In the genomic region with DNA sequence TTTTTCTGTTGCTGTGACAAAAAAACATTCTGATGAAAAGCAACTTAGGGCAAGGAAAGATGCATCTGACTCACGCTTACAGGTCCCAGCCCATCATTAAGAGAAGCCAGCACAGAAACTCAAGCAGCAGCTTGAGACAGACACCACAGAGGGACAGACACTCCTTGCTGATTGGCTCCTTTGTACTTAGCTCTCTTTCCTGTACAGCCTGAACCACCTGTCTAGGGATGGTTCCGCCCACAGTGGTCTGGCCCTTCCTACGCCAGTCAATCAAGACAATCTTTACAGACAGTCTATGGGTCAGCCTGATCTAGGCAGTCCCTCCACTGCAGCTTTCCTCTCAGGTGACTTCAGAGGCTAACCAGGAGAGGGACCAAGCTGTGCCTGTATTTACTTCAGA, we compare ENCODE assay signal across 16 mouse cellular contexts. TPM values are rescaled to one million over a fixed set of nuclear protein-coding genes. Genes with fewer than 3 reads are reported as not detected.
DNase-seq lines count a peak whose midpoint lies in the region; ATAC-seq lines count a peak whose summit lies in the region.
"Had no signal": no experiment of that assay in that cellular context is flagged by ENCODE, and none has a peak within 500 bp of the region (broad histone marks: within the 10 kb centered on the region; RNA-seq: fewer than 3 reads in every experiment).

No protein-coding gene starts in this region.

- intact Hi-C loops in left cerebral cortex, postnatal 36 days (cut with DNase I): loop anchor here (2.0 to 10.0 kb wide), 5 partner anchors 57 to 269 kb away; no protein-coding TSS in a partner anchor

- H3K27ac ChIP-seq in hindbrain, embryonic 13.5 days: peak overlapping the region; percentile 64
- H3K27ac ChIP-seq in hindbrain, embryonic 11.5 days (ENCODE audit: low read depth, low read length): no peak overlapping the region
- peak overlapping the region; percentile 14; the same call in 1 of the 2 replicates for H3K27ac ChIP-seq in hindbrain, embryonic 16.5 days (ENCODE audit: low read depth, low read length)
- H3K27ac ChIP-seq: embryonic facial prominence, embryonic 13.5 days; stomach, postnatal 0 days had no signal

- H3K36me3 ChIP-seq in hindbrain, embryonic 13.5 days: no peaks in the 10 kb centered on the region
- no peaks in the 10 kb centered on the region for H3K36me3 ChIP-seq in hindbrain, embryonic 11.5 days (ENCODE audit: control insufficient read depth, insufficient read depth, low read length)
- H3K36me3 ChIP-seq in hindbrain, embryonic 16.5 days (ENCODE audit: control insufficient read depth, insufficient read depth, low read length): no peaks in the 10 kb centered on the region
- H3K36me3 ChIP-seq: embryonic facial prominence, embryonic 13.5 days had no signal

- ATAC-seq in hindbrain, embryonic 13.5 days (ENCODE audit: low FRiP score): no peak
- no peak for ATAC-seq in hindbrain, embryonic 11.5 days (ENCODE audit: low FRiP score)
- peak; percentile 41; the same call in 1 of the 2 replicates for ATAC-seq in hindbrain, embryonic 16.5 days
- ATAC-seq: Patski had no signal

- peaks cover 47% of the 10 kb centered on the region for H3K4me1 ChIP-seq in hindbrain, embryonic 13.5 days (replicated peaks)
- 0 out of 2 replicates have a peak, but pooled peaks cover 2% of the 10 kb centered on the region for H3K4me1 ChIP-seq in hindbrain, embryonic 11.5 days (replicated peaks; ENCODE audit: control insufficient read depth, insufficient read depth, low read length)
- H3K4me1 ChIP-seq in hindbrain, embryonic 16.5 days (ENCODE audit: control insufficient read depth, insufficient read depth, low read depth, low read length): peaks cover 25% of the 10 kb centered on the region

- H3K4me2 ChIP-seq in hindbrain, embryonic 13.5 days: no peak overlapping the region
- H3K4me2 ChIP-seq in hindbrain, embryonic 11.5 days (replicated peaks; ENCODE audit: low read depth, low read length): no peak overlapping the region
- H3K4me2 ChIP-seq in hindbrain, embryonic 16.5 days (ENCODE audit: low read length): no peak overlapping the region
- H3K4me2 ChIP-seq: embryonic facial prominence, embryonic 13.5 days had no signal

- no peak overlapping the region for H3K4me3 ChIP-seq in hindbrain, embryonic 13.5 days
- H3K4me3 ChIP-seq in hindbrain, embryonic 11.5 days (ENCODE audit: low read depth, low read length): no peak overlapping the region
- H3K4me3 ChIP-seq in hindbrain, embryonic 16.5 days (ENCODE audit: low read length): no peak overlapping the region
- H3K4me3 ChIP-seq: embryonic facial prominence, embryonic 13.5 days had no signal

- H3K9me3 ChIP-seq in hindbrain, embryonic 13.5 days: no peaks in the 10 kb centered on the region
- H3K9me3 ChIP-seq in hindbrain, embryonic 11.5 days (ENCODE audit: control insufficient read depth, low read length): no peaks in the 10 kb centered on the region
- H3K9me3 ChIP-seq in hindbrain, embryonic 16.5 days (ENCODE audit: control insufficient read depth, low read length): no peaks in the 10 kb centered on the region
- H3K9me3 ChIP-seq: embryonic facial prominence, embryonic 13.5 days had no signal

- no peak for DNase-seq in hindbrain, embryonic 11.5 days (ENCODE audit: low spot score)
- DNase-seq in left cerebral cortex, postnatal 36 days (ENCODE audit: low spot score in 2 of 2): peak; percentile 54 to 60
- no peak for DNase-seq in left cerebral cortex, adult 11 months (ENCODE audit: low spot score)
- DNase-seq in R1 (ENCODE audit: low read depth, low spot score): peak; percentile 4
- DNase-seq in retina, embryonic 14.5 days (ENCODE audit: low spot score): no peak
- DNase-seq: B cell, adult 2 months; cerebellum, adult 11-12 months; heart, postnatal 10 days; lung, postnatal 14 days; thymus, postnatal 36 days had no signal

- no peak overlapping the region for H3K9ac ChIP-seq in hindbrain, embryonic 13.5 days
- H3K9ac ChIP-seq in hindbrain, embryonic 11.5 days (ENCODE audit: low read depth, low read length): no peak overlapping the region
- H3K9ac ChIP-seq in hindbrain, embryonic 16.5 days (ENCODE audit: low read depth, low read length): no peak overlapping the region
- H3K9ac ChIP-seq: embryonic facial prominence, embryonic 13.5 days had no signal

- WGBS in hindbrain, embryonic 13.5 days: 89% methylated on average over 3 of the region's 3 CpGs
- 92% methylated on average over 3 of the region's 3 CpGs for WGBS in hindbrain, embryonic 11.5 days
- WGBS in hindbrain, embryonic 16.5 days: 86% methylated on average over 3 of the region's 3 CpGs

- H3K27me3 ChIP-seq in hindbrain, embryonic 13.5 days: no peaks in the 10 kb centered on the region
- H3K27me3 ChIP-seq in hindbrain, embryonic 11.5 days (ENCODE audit: control insufficient read depth, insufficient read depth, low read length): no peaks in the 10 kb centered on the region
- H3K27me3 ChIP-seq in hindbrain, embryonic 16.5 days (replicated peaks; ENCODE audit: control insufficient read depth, insufficient read depth, low read length): no peaks in the 10 kb centered on the region
- H3K27me3 ChIP-seq: embryonic facial prominence, embryonic 13.5 days; Patski had no signal

RNA-seq across cellular contexts. Expression of a gene that starts 42.1 kb away (rescaled TPM):
- 14.2 and 14.3 TPM in 2 replicates for polyA plus RNA-seq in hindbrain, embryonic 13.5 days (2015; fragmentation: Nextera tagmentation; extraction: Ambion mirVana)
- polyA plus RNA-seq in hindbrain, embryonic 11.5 days (2014; fragmentation: Nextera tagmentation; extraction: Ambion mirVana): 9.6 and 10.0 TPM in 2 replicates
- total RNA-seq in left cerebral cortex, postnatal 36 days (2021): 100 to 1,000 TPM; 164 to 189 TPM
- polyA plus RNA-seq in hindbrain, embryonic 16.5 days (2015; fragmentation: Nextera tagmentation; extraction: Ambion mirVana): 13.6 and 16.3 TPM in 2 replicates
- total RNA-seq: megakaryocyte-erythroid progenitor cell, adult 5-6 weeks had no signal

Comparison
In these comparisons a context has a peak if more than half of its experiments do, and no peak if none do; other contexts are left out.
1. DNase-seq: peak in left cerebral cortex, postnatal 36 days (2 of 2) and R1 (single experiment); none in hindbrain, embryonic 11.5 days (single experiment), left cerebral cortex, adult 11 months (single experiment) and retina, embryonic 14.5 days (single experiment).